Mouse (Mus musculus) heart, postnatal 0 days (tissue): ENCODE data around the gene Egfr. TPM values are rescaled to one million over a fixed set of nuclear protein-coding genes. Genes with fewer than 3 reads are reported as not detected.

Source experiments
- ATAC-seq: fragments of 200-750 bp; cut with Nextera tagmentation; 2 replicates; pipeline ENCODE4 v1.8.0; 2017; ENCODE audit warnings: low read depth, moderate number of reproducible peaks, moderate library complexity; ENCODE audit not compliant: insufficient read depth
- DNase-seq: peaks from one replicate; pipeline ENCODE4 v3.0.0-alpha.2; 2016; ENCODE audit warnings: low spot score
- H3K27ac ChIP-seq: fragments of 300-500 bp; sonication (generic); 2 replicates; pipeline ENCODE4 v1.5.1; 2014; ENCODE audit warnings: low read depth, mild to moderate bottlenecking
- H3K27me3 ChIP-seq: fragments of 300-500 bp; sonication (generic); 2 replicates; pipeline ENCODE4 v1.6.1; 2014; ENCODE audit warnings: low read length, mixed read lengths; ENCODE audit not compliant: control insufficient read depth, insufficient read depth
- H3K36me3 ChIP-seq: fragments of 300-500 bp; sonication (generic); replicated peaks from 2 replicates; pipeline ENCODE4 v1.6.1; 2014; ENCODE audit warnings: low read length, mixed read lengths; ENCODE audit not compliant: control insufficient read depth, insufficient read depth
- H3K4me1 ChIP-seq: fragments of 300-500 bp; sonication (generic); 2 replicates; pipeline ENCODE4 v1.6.1; 2014; ENCODE audit warnings: antibody characterized with exemption; ENCODE audit not compliant: control insufficient read depth, insufficient read depth
- H3K4me2 ChIP-seq: fragments of 300-500 bp; sonication (generic); 2 replicates; pipeline ENCODE4 v1.6.1; 2014; ENCODE audit warnings: low read depth, mild to moderate bottlenecking, low read length, moderate library complexity
- H3K4me3 ChIP-seq: fragments of 300-500 bp; sonication (generic); 2 replicates; pipeline ENCODE4 v1.5.1; 2014; ENCODE audit warnings: low read depth, low read length
- H3K9ac ChIP-seq: fragments of 300-500 bp; sonication (generic); replicated peaks from 2 replicates; pipeline ENCODE4 v1.6.1; 2014; ENCODE audit warnings: low read depth, low read length, mixed read lengths
- H3K9me3 ChIP-seq: fragments of 300-500 bp; sonication (generic); replicated peaks from 2 replicates; pipeline ENCODE4 v1.6.1; 2016; ENCODE audit warnings: low read length; ENCODE audit not compliant: control insufficient read depth
- CTCF ChIP-seq: IDR thresholded peaks from 2 replicates; pipeline ENCODE4 v1.5.1; 2016; ENCODE audit warnings: antibody characterized with exemption, control low read depth, low read depth
- EP300 ChIP-seq: IDR thresholded peaks from 2 replicates; pipeline ENCODE4 v1.6.1; 2016; ENCODE audit warnings: antibody characterized with exemption, low read depth
- WGBS: fragments of 180-500 bp; shearing (Covaris S2); extraction: QIAGEN DNeasy Blood & Tissue Kit; methylation state at CpG from one replicate; pipeline ENCODE4 v1.1.7; 2014; 5-methylcytosine and 5-hydroxymethylcytosine counted together
- polyA plus RNA-seq: library from polyadenylated mRNA; unstranded; fragments of >200 nt; fragmentation: Nextera tagmentation; extraction: Ambion mirVana; gene quantifications from 2 replicates; pipeline ENCODE4 v1.2.1, GENCODE M21; 2015
- total RNA-seq: library from RNA; depleted of rRNA; stranded (reverse); fragments of >200 nt; gene quantifications from 2 replicates; pipeline ENCODE4 v1.2.3, GENCODE M21; 2014; ENCODE audit warnings: low replicate concordance

Gene Egfr
- total and polyA plus RNA-seq, 2 experiments from 2014 or later: 1.2 to 2.5 TPM

GRCm38 (mm10) chr11:16783926-16784659 is 32.1 kb downstream of the Egfr start:
- ATAC-seq: no peak
- 67% methylated on average over 8 of the region's 8 CpGs for WGBS
- H3K27ac ChIP-seq: no peak overlapping the region

GRCm38 (mm10) chr11:16792638-16793585 is 40.9 kb downstream of the Egfr start:
- WGBS: 46% methylated on average over 5 of the region's 5 CpGs
- H3K27ac ChIP-seq: no peak overlapping the region
- DNase-seq (no peak), ATAC-seq (no peak)
- H3K4me1 ChIP-seq: peaks cover 4% of the 10 kb centered on the region; the same call in 1 of the 2 replicates
- no peak overlapping the region for H3K4me3 ChIP-seq
- H3K9me3 ChIP-seq: no peaks in the 10 kb centered on the region
- no peak overlapping the region for H3K9ac ChIP-seq
- no peaks in the 10 kb centered on the region for H3K27me3 ChIP-seq
- no peak overlapping the region for H3K4me2 ChIP-seq
- no peaks in the 10 kb centered on the region for H3K36me3 ChIP-seq
- TF ChIP-seq CTCF (no peak), EP300 (no peak)

More at GRCm38 (mm10) chr11:16783926-16784659, 32.1 kb downstream of the Egfr start:
- DNase-seq: no peak
- H3K9ac ChIP-seq: no peak overlapping the region
- H3K4me2 ChIP-seq: no peak overlapping the region
- no peaks in the 10 kb centered on the region for H3K36me3 ChIP-seq
- no peak for TF ChIP-seq EP300
- TF ChIP-seq CTCF: no peak
- no peaks in the 10 kb centered on the region for H3K27me3 ChIP-seq
- no peaks in the 10 kb centered on the region for H3K4me1 ChIP-seq
- H3K4me3 ChIP-seq: no peak overlapping the region
- H3K9me3 ChIP-seq: no peaks in the 10 kb centered on the region

GRCm38 (mm10) chr11:16795012-16795411 is 43.0 kb downstream of the Egfr start:
- Histone ChIP-seq H3K27ac (no peak overlapping the region), H3K36me3 (no peaks in the 10 kb centered on the region), H3K9ac (no peak overlapping the region), H3K9me3 (no peaks in the 10 kb centered on the region), H3K27me3 (no peaks in the 10 kb centered on the region), H3K4me3 (no peak overlapping the region), H3K4me2 (no peak overlapping the region), H3K4me1 (peaks cover 4% of the 10 kb centered on the region; the same call in 1 of the 2 replicates)
- no peak for TF ChIP-seq EP300
- no peak for TF ChIP-seq CTCF
- peak; percentile 58; the same call in 1 of the 2 replicates for ATAC-seq
- DNase-seq: peak; percentile 23

GRCm38 (mm10) chr11:16795513-16795912 is 43.5 kb downstream of the Egfr start:
- no peaks in the 10 kb centered on the region for H3K36me3 ChIP-seq
- H3K4me2 ChIP-seq: no peak overlapping the region
- no peak overlapping the region for H3K4me3 ChIP-seq
- WGBS: 69% methylated on average over 6 of the region's 6 CpGs
- H3K9ac ChIP-seq: no peak overlapping the region
- no peaks in the 10 kb centered on the region for H3K9me3 ChIP-seq
- H3K27me3 ChIP-seq: no peaks in the 10 kb centered on the region
- H3K4me1 ChIP-seq: peaks cover 9% of the 10 kb centered on the region; the same call in 1 of the 2 replicates
- TF ChIP-seq CTCF: no peak
- TF ChIP-seq EP300: no peak
- DNase-seq (no peak), ATAC-seq (no peak)
- no peak overlapping the region for H3K27ac ChIP-seq

GRCm38 (mm10) chr11:16797456-16797855 is 45.5 kb downstream of the Egfr start:
- peaks cover 13% of the 10 kb centered on the region; the same call in 1 of the 2 replicates for H3K4me1 ChIP-seq
- no peaks in the 10 kb centered on the region for H3K9me3 ChIP-seq
- TF ChIP-seq EP300: no peak
- H3K4me3 ChIP-seq: no peak overlapping the region
- no peak overlapping the region for H3K27ac ChIP-seq
- H3K36me3 ChIP-seq: no peaks in the 10 kb centered on the region
- 83% methylated on average over 3 of the region's 3 CpGs for WGBS
- ATAC-seq (no peak), DNase-seq (no peak)
- H3K27me3 ChIP-seq: no peaks in the 10 kb centered on the region
- H3K4me2 ChIP-seq: no peak overlapping the region
- H3K9ac ChIP-seq: no peak overlapping the region
